Mouse (Mus musculus): ENCODE measurements around the gene Cela3a. TPM values are rescaled to one million over a fixed set of nuclear protein-coding genes. Genes with fewer than 3 reads are reported as not detected.
"Not testable (repeated sequence)": the region's sequence is repeated elsewhere in the genome, so short reads cannot be mapped to it uniquely, and the experiment has no call there.

Gene Cela3a
- polyA plus RNA-seq, 1 experiment, result not detected

- Histone ChIP-seq H3K27me3 (ENCODE audit: control insufficient read depth, insufficient read depth, low read length, poor library complexity, severe bottlenecking) (no peaks in the 10 kb centered on the region), H3K36me3 (ENCODE audit: control insufficient read depth, insufficient read depth, low read length, poor library complexity, severe bottlenecking) (no peaks in the 10 kb centered on the region), H3K9ac (ENCODE audit: low read depth, poor library complexity, severe bottlenecking) (no peak within 1 kb of the TSS), H3K4me1 (ENCODE audit: control insufficient read depth, insufficient read depth, low read length) (no peaks in the 10 kb centered on the region), H3K9me3 (replicated peaks; ENCODE audit: control insufficient read depth, insufficient read depth, low read length, poor library complexity, severe bottlenecking) (no peaks in the 10 kb centered on the region), H3K27ac (ENCODE audit: insufficient read depth, low read length) (no peak within 1 kb of the TSS), H3K4me3 (ENCODE audit: low read depth, low read length) (no peak within 1 kb of the TSS)
- no peak for TF ChIP-seq CTCF (IDR thresholded peaks at IDR 0.05; ENCODE audit: low read depth, low read length)
- TF ChIP-seq EP300 (IDR thresholded peaks at IDR 0.05; ENCODE audit: insufficient read depth, low read depth, low read length), result no peak
- no peak for TF ChIP-seq POLR2A (IDR thresholded peaks at IDR 0.05; ENCODE audit: insufficient read depth, low read length)
These were observed 20.9 kb upstream of the Cela3a start, which contains the start of gene Cela3b for GRCm38 (mm10) chr4:137430502-137430901. Cela3b (minus strand) TSS chr4:137430540.

- no peak overlapping the region for H3K4me3 ChIP-seq (ENCODE audit: low read depth, low read length)
- no peak for TF ChIP-seq CTCF (IDR thresholded peaks at IDR 0.05; ENCODE audit: low read depth, low read length)
- no peak for TF ChIP-seq EP300 (IDR thresholded peaks at IDR 0.05; ENCODE audit: insufficient read depth, low read depth, low read length)
- TF ChIP-seq POLR2A (IDR thresholded peaks at IDR 0.05; ENCODE audit: insufficient read depth, low read length), result no peak
- no peak overlapping the region for H3K9ac ChIP-seq (ENCODE audit: low read depth, poor library complexity, severe bottlenecking)
- H3K9me3 ChIP-seq (replicated peaks; ENCODE audit: control insufficient read depth, insufficient read depth, low read length, poor library complexity, severe bottlenecking), result no peaks in the 10 kb centered on the region
- no peak overlapping the region for H3K27ac ChIP-seq (ENCODE audit: insufficient read depth, low read length)
- H3K4me1 ChIP-seq (ENCODE audit: control insufficient read depth, insufficient read depth, low read length), result no peaks in the 10 kb centered on the region
- H3K36me3 ChIP-seq (ENCODE audit: control insufficient read depth, insufficient read depth, low read length, poor library complexity, severe bottlenecking), result no peaks in the 10 kb centered on the region
- no peaks in the 10 kb centered on the region for H3K27me3 ChIP-seq (ENCODE audit: control insufficient read depth, insufficient read depth, low read length, poor library complexity, severe bottlenecking)
These were observed 8.3 kb upstream of the Cela3a start for GRCm38 (mm10) chr4:137417712-137418564.

- Histone ChIP-seq H3K4me1 (ENCODE audit: control insufficient read depth, insufficient read depth, low read length) (no peaks in the 10 kb centered on the region), H3K27me3 (ENCODE audit: control insufficient read depth, insufficient read depth, low read length, poor library complexity, severe bottlenecking) (no peaks in the 10 kb centered on the region), H3K9ac (ENCODE audit: low read depth, poor library complexity, severe bottlenecking) (no peak overlapping the region), H3K36me3 (ENCODE audit: control insufficient read depth, insufficient read depth, low read length, poor library complexity, severe bottlenecking) (no peaks in the 10 kb centered on the region), H3K27ac (ENCODE audit: insufficient read depth, low read length) (no peak overlapping the region), H3K4me3 (ENCODE audit: low read depth, low read length) (no peak overlapping the region), H3K9me3 (replicated peaks; ENCODE audit: control insufficient read depth, insufficient read depth, low read length, poor library complexity, severe bottlenecking) (no peaks in the 10 kb centered on the region)
- no peak for TF ChIP-seq EP300 (IDR thresholded peaks at IDR 0.05; ENCODE audit: insufficient read depth, low read depth, low read length)
- TF ChIP-seq POLR2A (IDR thresholded peaks at IDR 0.05; ENCODE audit: insufficient read depth, low read length), result no peak
- TF ChIP-seq CTCF (IDR thresholded peaks at IDR 0.05; ENCODE audit: low read depth, low read length), result no peak
These were observed 5.3 kb upstream of the Cela3a start for GRCm38 (mm10) chr4:137414936-137415335.

- H3K4me3 ChIP-seq (ENCODE audit: low read depth, low read length); H3K27ac ChIP-seq (ENCODE audit: insufficient read depth, low read length); H3K36me3 ChIP-seq (ENCODE audit: control insufficient read depth, insufficient read depth, low read length, poor library complexity, severe bottlenecking); H3K27me3 ChIP-seq (ENCODE audit: control insufficient read depth, insufficient read depth, low read length, poor library complexity, severe bottlenecking); H3K9me3 ChIP-seq (replicated peaks; ENCODE audit: control insufficient read depth, insufficient read depth, low read length, poor library complexity, severe bottlenecking); H3K4me1 ChIP-seq (ENCODE audit: control insufficient read depth, insufficient read depth, low read length); H3K9ac ChIP-seq (ENCODE audit: low read depth, poor library complexity, severe bottlenecking): not testable (repeated sequence)
These were observed 2.7 kb upstream of the Cela3a start for GRCm38 (mm10) chr4:137412185-137412709.

GRCm38 (mm10) chr4:137405571-137405970 lies 4.0 kb downstream of the Cela3a start:
- no peak overlapping the region for H3K27ac ChIP-seq (ENCODE audit: insufficient read depth, low read length)
- H3K4me3 ChIP-seq (ENCODE audit: low read depth, low read length), result no peak overlapping the region
- TF ChIP-seq EP300 (IDR thresholded peaks at IDR 0.05; ENCODE audit: insufficient read depth, low read depth, low read length) (no peak), CTCF (IDR thresholded peaks at IDR 0.05; ENCODE audit: low read depth, low read length) (no peak), POLR2A (IDR thresholded peaks at IDR 0.05; ENCODE audit: insufficient read depth, low read length) (no peak)
- no peak overlapping the region for H3K9ac ChIP-seq (ENCODE audit: low read depth, poor library complexity, severe bottlenecking)
- no peaks in the 10 kb centered on the region for H3K4me1 ChIP-seq (ENCODE audit: control insufficient read depth, insufficient read depth, low read length)
- H3K27me3 ChIP-seq (ENCODE audit: control insufficient read depth, insufficient read depth, low read length, poor library complexity, severe bottlenecking), result no peaks in the 10 kb centered on the region
- no peaks in the 10 kb centered on the region for H3K9me3 ChIP-seq (replicated peaks; ENCODE audit: control insufficient read depth, insufficient read depth, low read length, poor library complexity, severe bottlenecking)
- no peaks in the 10 kb centered on the region for H3K36me3 ChIP-seq (ENCODE audit: control insufficient read depth, insufficient read depth, low read length, poor library complexity, severe bottlenecking)
